Mouse (Mus musculus) mouse trophoblast stem cell (cell line): ENCODE results near the gene Miox.

Source experiments
- in situ Hi-C, 2 experiments: fragments of 300-500 bp; cut with MseI, MboI; formaldehyde crosslinking; loops; 2 replicates in 1 of 2; 3 replicates in 1 of 2; pipeline ENCODE4 v1.15.1; 2025

Gene Miox

DNA sequence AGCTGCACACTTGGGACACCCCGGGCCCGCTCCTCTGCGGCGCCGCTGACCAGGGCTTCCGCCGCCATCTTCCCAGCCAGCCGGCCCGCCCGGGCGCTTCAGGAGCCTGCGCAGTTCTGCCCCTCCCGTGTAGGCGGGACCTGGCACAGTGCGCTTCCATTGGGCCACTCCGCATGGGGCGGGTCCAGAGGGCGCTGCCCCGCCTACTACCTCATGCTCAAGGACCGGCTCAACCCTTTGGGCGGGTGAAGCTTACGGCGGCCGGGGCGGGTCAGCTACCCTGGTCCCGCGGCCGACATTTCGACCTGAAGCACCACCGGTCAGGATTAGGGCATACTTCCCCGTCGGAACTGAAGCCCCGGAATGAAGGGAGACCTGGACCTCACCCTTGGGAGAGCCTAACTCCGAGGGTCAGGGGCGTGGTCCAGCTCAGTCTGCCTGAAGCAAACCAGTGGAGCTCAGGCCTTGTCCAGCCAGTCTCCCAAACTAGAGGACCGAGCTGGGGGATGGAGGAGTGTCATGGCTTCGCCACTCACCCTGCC is 18.9 kb upstream of the Miox start, which contains the start of gene Sbf1:
Gene Sbf1, minus strand, starts transcription at position 122 of the 542 bp plus-strand sequence.
- in situ Hi-C loops, result no loop called here

DNA sequence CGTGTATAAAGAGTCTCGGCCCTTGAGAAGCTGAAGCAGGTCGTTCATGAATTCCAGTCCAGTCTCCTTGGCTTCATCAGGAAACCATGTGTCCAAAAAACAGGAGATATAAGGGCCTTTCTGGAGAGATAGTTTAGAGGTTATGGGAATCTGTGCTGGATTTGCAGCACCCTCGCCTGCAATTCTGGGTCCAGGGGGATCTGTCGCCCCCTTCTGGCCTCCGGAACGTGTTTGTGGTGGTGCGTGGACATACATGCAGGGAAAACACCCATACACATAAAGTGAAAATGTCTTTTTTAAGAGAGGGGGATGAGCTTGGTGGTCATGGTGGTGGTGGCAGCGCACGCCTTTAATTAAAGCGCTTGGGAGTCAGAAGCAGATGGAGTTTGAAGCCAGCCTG is 18.1 kb upstream of the Miox start:
- in situ Hi-C loops, result no loop called here

DNA sequence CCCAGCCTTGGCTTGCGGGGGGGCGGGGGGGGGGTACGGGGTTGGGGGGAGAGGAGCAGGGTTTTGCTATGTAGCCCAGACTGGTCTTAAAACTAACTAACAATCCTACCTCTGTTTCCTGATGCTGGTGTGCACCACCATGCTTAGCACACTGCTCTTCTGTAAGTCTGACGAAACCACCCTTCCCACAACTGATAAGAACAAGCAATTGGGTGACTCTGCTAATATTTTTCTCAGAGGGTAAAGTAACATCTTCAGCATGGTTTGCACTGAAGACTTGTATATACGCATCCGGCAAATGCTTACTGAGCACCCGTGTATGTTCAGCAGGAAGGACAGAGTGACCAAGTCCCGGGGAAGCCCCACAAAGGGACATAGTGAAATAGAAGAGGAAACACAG is 12.9 kb upstream of the Miox start:
- in situ Hi-C loops, result no loop called here

DNA sequence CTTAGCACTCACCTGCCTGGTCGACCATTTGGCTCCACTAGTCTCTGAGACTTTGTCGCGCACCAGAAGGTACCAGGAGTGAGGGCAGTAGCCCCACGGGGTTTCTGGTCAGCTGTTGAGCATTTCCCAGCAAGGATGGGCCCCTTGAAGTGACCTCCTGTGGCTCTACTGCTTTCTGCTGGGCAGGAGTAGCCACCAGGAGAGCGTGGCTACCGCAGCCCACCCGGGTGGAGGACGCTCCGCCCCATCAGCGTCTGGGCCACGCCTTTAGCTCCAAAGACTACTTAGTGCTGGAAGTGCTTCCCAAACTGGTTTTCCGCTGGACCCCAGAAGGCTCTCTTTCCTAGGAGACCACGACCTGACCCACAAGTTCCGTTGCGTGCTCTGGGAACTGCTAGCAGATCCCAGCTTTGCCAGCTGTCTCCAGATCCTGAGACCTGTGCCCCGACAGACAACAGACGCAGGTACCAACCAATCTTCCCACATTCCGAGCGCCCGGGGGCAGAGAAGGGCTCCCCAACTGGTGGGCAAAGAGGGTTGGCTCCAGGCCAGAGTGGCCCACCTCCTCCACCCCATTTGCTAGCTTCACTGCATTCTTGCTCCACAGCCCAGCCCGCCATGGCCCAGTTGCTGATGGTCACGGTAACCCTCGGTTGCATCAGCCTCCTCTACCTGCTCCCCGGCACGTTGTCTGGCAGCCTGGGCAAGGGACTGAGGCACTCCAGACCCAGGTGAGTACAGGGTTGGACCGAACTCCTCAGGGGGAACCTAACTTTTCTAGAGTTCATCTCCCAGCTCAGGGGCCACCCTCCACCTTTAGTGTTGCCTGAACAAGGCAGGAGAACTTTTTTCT is 11.3 kb upstream of the Miox start, which contains the start of gene Adm2:
Gene Adm2, plus strand, starts transcription at position 51 of the 853 bp plus-strand sequence.
- in situ Hi-C loops, result no loop called here

DNA sequence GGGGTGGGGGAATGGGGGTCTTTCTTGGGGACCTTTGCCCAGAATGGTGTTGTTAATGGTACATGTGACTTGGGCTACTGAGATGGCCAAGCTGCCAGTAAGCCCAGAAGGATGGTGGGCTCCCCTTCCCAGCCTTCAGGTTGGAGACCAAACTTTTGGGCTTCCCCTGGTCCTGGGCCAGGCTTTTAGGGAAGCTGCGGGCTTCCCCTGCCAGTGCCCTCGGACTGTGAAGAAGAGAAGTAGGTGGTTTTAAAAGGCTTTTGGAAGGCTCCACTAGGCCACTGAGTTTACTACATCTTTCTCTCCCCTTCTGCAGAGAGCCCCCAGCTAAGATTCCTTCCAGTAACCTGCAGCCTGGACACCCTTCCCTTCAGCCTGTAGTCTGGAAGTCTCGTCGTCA is 10.5 kb upstream of the Miox start:
- in situ Hi-C loops, result no loop called here

DNA sequence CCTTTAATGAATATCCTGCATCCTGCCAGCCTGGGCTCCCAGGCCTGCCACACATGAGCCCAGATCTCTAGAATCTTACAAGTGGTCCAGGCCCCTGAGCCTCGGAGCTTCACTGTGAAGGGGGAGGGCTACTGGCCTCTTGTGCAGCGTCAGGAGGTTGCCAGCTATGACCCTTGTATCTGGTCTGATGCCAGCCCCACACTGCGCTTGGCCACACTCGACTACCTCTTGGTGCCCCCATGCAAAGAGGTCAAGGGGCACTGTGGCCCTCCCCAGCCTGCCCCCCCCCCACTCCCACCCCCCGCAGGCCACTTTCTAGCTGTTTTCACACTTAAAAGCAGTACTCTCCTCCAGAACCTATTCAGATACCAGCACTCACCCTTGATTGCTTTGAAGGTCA is 7.8 kb upstream of the Miox start:
- in situ Hi-C loops, result no loop called here

DNA sequence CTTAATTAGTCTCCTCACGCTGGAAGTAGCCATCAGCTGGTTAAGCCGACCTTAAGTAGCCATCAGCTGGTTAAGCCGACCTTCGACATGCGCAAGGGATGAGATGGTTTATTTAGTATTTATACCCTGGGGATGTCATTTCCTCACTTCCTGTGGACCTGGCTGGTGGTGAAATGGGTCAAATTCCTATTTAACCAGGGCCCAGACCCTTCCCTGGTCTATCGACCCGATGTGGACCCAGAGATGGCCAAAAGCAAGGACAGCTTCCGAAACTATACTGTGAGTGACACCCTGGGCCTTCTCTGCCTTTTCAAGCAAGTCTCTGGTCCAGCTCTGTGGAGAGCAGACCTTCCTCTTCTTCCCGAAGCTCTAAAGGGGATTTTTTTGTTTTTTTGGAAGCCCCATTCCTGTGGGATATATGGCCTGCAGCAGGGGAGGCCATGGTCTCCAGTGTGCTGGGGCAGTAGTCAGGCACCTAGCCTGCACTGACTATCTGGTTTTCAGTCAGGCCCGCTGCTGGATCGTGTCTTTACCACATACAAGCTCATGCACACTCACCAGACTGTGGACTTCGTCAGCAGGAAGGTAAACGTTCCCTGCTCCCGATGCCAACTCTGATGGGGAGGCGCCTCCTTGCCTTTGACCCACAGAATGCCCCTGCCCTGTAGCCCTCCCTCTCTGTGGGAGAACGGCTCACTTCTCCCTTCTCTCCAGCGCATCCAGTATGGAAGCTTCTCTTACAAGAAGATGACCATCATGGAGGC is 758 bp downstream of the Miox start:
- in situ Hi-C loops, result no loop called here

DNA sequence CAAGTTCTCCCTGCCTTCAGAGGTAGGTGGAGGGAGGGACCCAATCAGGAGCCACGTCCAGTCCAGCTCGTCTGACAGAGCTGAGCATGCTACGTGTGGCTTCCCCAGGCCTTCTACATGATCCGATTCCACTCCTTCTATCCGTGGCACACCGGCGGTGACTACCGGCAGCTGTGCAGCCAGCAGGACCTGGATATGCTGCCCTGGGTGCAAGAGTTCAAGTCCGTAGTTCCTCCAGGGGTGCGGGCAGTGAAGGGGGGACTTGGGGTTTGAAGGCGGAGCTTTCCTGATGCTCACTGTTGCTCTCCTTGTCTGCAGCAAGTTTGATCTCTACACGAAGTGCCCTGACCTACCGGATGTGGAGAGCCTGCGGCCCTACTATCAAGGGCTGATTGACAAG is 2.2 kb downstream of the Miox start:
- in situ Hi-C loops, result no loop called here

DNA sequence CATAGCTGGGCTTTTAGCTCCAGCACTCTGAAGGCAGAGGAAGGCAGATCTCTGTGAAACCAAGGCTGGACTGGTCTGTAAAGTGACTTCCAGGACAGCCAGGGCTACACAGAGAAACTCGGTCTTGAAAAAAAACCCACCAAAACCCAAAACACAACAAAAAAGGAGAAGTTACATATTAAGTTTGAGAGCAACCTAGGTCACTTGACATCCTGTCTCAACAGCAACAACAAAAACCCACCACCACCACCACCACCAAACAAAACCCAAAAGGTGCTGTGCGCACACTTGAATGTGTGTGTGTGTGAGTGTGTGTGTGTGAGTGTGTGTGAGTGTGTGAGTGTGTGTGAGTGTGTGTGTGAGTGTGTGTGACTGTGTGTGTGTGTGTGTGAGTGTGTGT is 5.5 kb downstream of the Miox start:
- in situ Hi-C loops, result no loop called here

DNA sequence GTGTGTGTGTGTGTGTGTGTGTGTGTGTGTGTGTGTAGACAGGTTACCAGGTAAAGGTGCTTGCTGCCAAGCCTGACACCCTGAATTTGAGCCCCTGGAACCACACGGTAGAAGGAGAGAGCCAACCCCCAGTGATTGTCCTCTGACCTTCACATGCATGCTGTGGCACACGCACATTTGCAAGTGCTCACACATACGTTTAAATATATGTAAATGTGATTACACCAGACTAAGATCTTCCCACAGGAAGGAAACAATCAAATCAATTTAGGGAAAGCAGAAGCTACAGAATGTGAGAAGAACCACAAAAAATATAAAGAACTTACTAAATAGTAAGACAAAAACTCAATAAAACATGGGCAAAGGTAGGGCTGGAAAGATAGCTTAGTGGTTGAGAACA is 5.9 kb downstream of the Miox start:
- in situ Hi-C loops, result no loop called here

DNA sequence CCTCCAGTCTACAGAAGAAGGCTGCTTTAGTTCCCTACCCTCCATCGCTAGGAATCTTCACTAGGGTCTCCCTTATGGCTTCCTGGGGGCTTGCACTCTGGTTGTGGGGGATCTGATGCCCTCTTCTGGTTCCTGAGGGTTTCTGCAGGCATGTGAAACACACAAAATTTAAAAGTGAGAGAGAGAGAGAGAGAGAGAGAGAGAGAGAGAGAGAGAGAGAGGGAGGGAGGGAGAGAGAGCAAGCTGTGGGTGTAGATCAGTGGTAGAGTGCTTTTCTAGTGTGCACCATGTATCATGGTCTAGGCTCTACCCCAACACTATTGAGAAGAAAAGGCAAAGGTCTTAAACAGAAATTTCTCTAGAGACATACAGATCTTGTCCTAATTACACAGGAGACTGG is 7.5 kb downstream of the Miox start:
- in situ Hi-C loops, result no loop called here

DNA sequence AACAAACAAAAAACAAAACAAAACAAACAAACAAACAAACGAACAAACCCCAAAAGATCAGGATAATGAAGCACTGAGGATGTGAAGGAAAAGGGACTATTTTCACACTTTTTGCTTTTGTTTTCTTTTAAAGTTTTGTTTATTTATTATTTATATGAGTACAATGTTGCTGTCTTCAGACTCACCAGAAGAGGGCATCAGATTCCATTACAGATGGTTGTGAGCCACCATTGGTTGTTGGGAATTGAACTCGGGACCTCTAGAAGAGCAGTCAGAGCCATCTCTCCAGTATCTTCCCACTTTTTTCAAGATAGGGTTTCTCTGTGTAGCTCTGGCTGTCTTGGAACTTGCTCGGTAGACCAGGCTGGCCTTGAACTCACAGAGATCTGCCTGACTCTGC is 9.1 kb downstream of the Miox start:
- in situ Hi-C loops, result no loop called here

DNA sequence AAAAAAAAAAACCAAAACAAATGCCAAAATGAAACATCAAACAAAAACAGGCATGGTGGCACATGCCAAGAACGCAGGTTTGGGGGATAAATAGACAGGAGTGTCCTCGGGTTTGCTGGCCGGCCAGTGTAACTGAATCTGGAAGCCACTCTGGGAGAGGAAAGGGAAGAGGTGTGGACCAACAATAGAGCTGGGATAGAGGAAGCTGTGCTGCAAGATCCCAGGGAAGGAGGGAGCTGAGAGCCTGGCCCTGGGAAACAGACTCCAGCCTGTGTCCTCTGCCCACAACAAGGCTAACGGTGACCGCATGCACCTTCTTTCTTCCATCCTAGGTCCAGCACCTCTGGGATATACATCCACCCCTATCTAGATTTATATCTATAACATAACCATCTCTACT is 16.2 kb downstream of the Miox start:
- in situ Hi-C loops, result no loop called here

DNA sequence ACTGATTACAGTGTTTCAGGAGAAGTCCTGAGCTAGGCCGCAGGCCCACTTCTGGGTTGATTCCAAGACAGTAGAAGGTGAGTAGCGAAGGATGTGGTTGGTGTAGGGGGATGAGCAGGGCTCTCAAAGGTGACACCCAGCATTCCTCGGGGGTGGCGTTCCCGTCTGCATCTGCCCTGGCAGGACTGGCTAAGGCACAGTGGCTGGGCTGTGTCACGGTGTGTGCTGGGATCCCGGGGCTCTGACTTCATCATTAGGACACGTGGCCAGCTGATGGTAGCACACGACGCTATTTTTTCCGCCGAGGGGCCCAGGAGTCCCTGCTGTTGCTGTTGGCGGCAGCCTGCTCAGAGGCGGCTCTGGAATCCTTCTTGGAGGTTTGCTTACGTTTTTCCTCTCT is 17.1 kb downstream of the Miox start:
- in situ Hi-C loops, result no loop called here

DNA sequence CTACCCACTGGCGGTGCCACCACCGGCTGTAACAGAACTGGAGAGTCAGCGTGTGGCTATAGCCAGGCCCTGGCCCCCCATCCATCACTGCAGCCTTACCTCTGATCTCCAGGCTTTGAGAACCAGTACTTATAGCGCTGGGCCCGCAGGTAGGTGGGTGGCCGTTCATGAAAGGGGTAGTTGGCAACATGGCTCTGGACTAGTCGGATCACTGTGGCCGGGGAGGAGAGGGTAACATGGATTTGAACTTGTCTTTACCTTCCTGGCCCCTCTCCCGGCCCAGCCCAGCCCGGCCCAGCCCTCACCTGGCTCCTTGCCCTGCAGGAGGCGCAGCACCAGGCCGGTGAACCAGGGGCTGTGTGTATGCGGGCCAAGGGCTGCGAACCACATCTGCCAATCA is 17.9 kb downstream of the Miox start:
- in situ Hi-C loops, result no loop called here

DNA sequence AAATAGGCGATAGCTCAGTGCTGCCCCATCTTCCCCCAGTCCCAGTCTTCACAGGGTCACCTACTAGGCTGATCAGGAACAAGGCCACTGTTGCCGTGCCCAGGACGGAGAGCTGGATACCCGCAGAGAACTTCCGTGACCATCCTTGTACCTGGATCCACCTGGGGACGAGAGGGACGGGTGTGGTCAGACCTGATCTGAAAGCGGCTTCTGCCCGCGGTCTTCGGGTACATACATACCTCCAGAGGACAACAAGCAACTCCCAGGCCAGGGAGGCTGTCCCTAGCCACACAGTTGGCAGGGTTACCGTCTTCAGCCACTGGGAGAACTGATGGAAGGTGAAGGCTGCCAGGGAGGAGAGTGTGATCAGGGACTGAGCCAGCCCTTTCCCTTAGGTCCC is 18.6 kb downstream of the Miox start:
- in situ Hi-C loops, result no loop called here

DNA sequence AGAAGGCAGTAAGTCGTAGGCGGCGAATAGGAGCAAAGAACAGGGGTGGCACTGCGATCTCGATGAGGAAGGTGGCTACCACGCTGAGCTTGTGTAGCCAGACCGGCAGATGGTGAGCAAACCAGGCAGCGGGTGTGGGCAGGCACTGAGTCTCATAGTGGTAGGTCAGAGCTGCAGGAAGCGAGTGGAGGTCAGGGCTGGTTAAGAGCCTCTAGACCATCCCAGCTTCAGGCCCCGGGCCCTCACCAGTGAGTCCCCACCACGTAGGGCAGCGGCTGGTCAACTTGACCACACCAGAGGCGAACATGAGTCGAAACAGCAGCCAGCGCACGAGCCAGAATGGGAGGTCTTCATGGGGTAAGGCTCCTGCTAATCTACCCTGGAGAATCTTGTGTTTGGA is 19.6 kb downstream of the Miox start:
- in situ Hi-C loops, result no loop called here

DNA sequence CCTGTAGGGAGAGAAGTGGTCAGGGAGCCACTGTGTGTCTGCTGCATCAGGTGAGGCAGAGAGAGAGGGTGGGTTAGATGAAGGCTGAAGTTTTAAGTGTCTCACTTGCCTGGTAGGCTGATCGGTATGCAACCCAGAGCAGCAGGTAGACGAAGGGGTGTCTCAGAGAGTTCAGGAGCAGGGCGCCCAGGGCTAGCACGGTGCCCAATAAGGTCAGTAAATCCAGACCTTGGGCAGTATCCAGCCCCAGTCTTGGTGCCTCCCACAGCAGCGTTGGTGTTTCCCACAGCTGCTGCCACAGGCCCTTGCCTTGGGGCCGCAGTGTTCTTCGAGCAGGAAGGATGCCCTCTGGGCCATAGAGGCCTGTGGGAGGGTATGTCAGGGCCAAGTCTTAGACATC is 20.3 kb downstream of the Miox start:
- in situ Hi-C loops, result no loop called here

DNA sequence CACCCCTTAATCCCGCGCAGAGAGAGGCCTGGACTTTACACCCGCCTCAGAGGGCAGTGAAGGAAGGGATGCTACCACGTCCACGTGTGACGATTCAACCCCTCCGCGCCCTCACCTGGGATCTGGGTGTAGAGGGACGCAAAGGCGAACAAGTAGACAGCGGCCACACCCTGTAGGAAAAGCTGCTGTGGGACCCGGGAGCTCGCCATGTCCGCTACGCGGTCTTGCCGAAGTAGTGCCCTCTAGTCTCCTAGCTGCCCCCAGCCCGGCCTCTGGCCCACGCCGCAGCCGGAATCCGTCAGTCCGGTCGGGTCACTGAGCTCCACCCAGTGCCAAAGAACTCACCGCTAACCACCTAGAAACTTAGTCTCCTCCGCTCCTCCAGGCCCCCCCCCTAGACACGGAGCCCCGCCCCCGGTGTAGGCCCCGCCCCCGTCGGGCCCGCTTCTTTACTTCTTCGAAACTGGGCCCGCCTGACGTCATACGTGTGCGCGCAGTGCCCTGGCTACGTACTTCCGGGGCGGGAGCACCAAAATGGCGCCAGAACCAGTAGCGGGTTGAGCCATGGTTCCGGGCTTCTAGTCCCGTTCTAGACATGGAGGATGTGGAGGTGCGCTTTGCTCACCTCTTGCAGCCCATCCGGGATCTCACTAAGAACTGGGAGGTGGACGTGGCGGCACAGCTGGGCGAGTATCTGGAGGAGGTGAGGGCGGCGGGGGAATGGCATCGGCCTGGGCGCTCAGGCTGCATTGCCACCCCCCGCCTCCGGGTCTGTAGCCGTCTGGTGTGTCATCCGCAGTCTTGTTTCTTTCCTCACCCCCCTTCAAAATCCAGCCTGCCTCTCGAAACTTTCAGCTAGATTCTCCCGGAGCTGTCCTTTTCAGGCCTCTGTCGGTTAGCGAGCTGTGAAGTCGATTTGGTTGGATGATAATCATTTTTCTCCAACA is 21.3 kb downstream of the Miox start, which contains the start of the genes Lmf2 and Ncaph2:
Gene Lmf2, minus strand, starts transcription at position 419 of the 947 bp plus-strand sequence.
Gene Ncaph2, plus strand, starts transcription at position 479 of the 947 bp plus-strand sequence.
- in situ Hi-C loops, result no loop called here

DNA sequence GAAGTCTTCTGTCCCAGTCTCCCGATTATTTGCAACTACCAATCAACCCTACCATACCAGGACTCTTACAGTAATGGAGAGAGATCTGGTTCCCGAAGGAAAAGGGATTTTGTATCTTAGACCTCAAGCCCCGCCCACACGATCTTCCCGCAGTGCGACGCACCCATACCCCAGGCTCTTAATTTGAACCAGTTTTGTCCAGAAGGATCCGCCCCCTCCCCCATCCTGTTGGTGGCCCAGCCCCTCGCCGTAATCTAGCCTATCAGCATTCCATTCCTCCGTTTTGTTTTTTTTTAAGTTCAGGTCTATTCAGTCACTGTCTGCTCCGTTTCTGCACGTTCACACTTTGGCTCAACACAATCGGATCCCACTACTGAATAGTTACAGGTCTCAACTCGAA is 22.2 kb downstream of the Miox start:
- in situ Hi-C loops, result no loop called here

DNA sequence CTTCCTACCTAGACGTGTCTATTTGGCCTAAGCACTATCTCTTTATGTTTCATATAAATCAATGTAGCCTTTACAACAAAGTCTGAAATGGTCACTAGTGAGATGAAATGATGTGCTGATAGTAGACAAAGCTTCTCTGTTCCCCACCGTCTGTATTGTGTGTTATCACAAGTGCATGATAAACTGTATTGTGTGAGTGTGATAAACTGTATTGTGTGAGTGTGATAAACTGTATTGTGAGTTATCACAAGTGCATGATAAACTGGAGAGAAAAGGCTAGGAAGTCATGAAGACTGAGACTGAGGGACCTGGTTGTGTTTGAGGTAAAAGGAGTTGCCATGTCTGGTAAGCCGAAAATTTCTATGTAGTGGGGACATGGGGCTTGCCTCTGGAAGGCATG is 24.6 kb downstream of the Miox start:
- in situ Hi-C loops, result no loop called here
